ENCODE assay signal across 15 mouse cellular contexts in the genomic region with DNA sequence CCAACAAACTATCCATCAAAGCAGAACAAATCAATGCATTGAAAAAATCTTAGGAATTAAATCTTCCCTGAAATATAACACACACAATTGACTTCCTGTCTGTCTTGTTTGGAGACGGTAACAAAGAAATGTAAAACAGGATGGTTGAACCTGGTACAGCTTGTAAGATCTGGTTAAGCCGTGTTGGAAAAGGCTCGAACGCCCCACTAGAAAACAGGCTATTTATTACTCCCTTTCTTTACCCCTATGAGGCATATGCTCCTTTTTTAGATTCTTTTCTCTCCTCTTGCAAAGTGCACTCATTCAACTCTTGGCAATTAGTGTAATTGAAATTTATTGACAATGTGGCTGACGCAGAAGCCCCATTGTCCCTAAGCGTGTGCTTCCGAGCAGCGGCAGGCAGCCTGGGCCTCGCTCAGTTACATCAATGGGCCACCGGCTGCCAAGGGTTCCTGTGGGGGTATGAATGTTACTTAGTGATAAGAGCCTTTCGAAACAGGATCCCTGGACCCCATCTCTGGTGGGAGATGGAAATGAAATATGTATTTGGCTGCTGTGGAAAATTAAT.
A peak's percentile ranks its signal among the peaks of the same experiment; 100 is the strongest.
DNase-seq lines count a peak whose midpoint lies in the region; ATAC-seq and TF ChIP-seq lines count a peak whose summit lies in the region.
"Had no signal": no experiment of that assay in that cellular context is flagged by ENCODE, and none has a peak within 500 bp of the region (broad histone marks: within the 10 kb centered on the region; RNA-seq: fewer than 3 reads in every experiment).

No protein-coding gene starts in this region.

- ATAC-seq in neural tube, embryonic 11.5 days (ENCODE audit: insufficient read depth, low FRiP score, low TSS enrichment): peak; percentile 76; the same call in 1 of the 2 replicates
- ATAC-seq in forebrain, embryonic 15.5 days (replicated peaks): peak; percentile 66; the same call in 1 of the 2 replicates
- 0 out of 2 replicates have a peak, but pooled peaks have one; percentile 50 for ATAC-seq in midbrain, embryonic 15.5 days (replicated peaks)
- ATAC-seq: CD4-positive, CD25-positive, alpha-beta regulatory T cell, adult 4 months; intestine, postnatal 0 days; liver, embryonic 12.5 days had no signal

- no peak overlapping the region for H3K9ac ChIP-seq in neural tube, embryonic 11.5 days (ENCODE audit: low read length)
- no peak overlapping the region for H3K9ac ChIP-seq in forebrain, embryonic 15.5 days (replicated peaks)
- H3K9ac ChIP-seq in midbrain, embryonic 15.5 days: no peak overlapping the region
- H3K9ac ChIP-seq: embryonic facial prominence, embryonic 13.5 days; liver, embryonic 12.5 days; lung, embryonic 15.5 days had no signal

- no peaks in the 10 kb centered on the region for H3K36me3 ChIP-seq in neural tube, embryonic 11.5 days (ENCODE audit: control insufficient read depth, insufficient read depth, low read length)
- H3K36me3 ChIP-seq in forebrain, embryonic 15.5 days: no peaks in the 10 kb centered on the region
- no peaks in the 10 kb centered on the region for H3K36me3 ChIP-seq in midbrain, embryonic 15.5 days (replicated peaks)
- H3K36me3 ChIP-seq: embryonic facial prominence, embryonic 13.5 days; limb, embryonic 10.5 days; liver, embryonic 12.5 days; lung, embryonic 15.5 days had no signal

- H3K9me3 ChIP-seq in neural tube, embryonic 11.5 days (ENCODE audit: control insufficient read depth, low read length): no peaks in the 10 kb centered on the region
- H3K9me3 ChIP-seq in forebrain, embryonic 15.5 days: no peaks in the 10 kb centered on the region
- no peaks in the 10 kb centered on the region for H3K9me3 ChIP-seq in midbrain, embryonic 15.5 days
- H3K9me3 ChIP-seq: embryonic facial prominence, embryonic 13.5 days; limb, embryonic 10.5 days; liver, embryonic 12.5 days; lung, embryonic 15.5 days had no signal

- peak; percentile 59 for DNase-seq in neural tube, embryonic 11.5 days (ENCODE audit: low spot score)
- DNase-seq in neural tube, embryonic 10.5 days (ENCODE audit: extremely low spot score, low spot score): no peak
- DNase-seq in lung, postnatal 36 days: no peak
- no peak for DNase-seq in c-Kit-positive CD71-positive TER-119-positive erythroid progenitor cells, embryonic 14.5 days (ENCODE audit: low spot score)
- no peak for DNase-seq in left cerebral cortex, adult 2 months (ENCODE audit: extremely low spot score in 1 of 2, low spot score in 2 of 2)
- DNase-seq: heart, postnatal 36 days; kidney, postnatal 25 days had no signal

- no peaks in the 10 kb centered on the region for H3K27me3 ChIP-seq in neural tube, embryonic 11.5 days (ENCODE audit: control insufficient read depth, insufficient read depth, low read length)
- H3K27me3 ChIP-seq in forebrain, embryonic 15.5 days: no peaks in the 10 kb centered on the region; the same call in 1 of the 2 replicates
- H3K27me3 ChIP-seq in midbrain, embryonic 15.5 days (replicated peaks): no peaks in the 10 kb centered on the region; the same call in 1 of the 2 replicates
- H3K27me3 ChIP-seq: embryonic facial prominence, embryonic 13.5 days; liver, embryonic 12.5 days; lung, embryonic 15.5 days had no signal

- peaks cover 5% of the 10 kb centered on the region; the same call in 1 of the 2 replicates for H3K4me1 ChIP-seq in neural tube, embryonic 11.5 days (ENCODE audit: control insufficient read depth, insufficient read depth, low read length)
- peaks cover 13% of the 10 kb centered on the region for H3K4me1 ChIP-seq in forebrain, embryonic 15.5 days
- peaks cover 18% of the 10 kb centered on the region for H3K4me1 ChIP-seq in midbrain, embryonic 15.5 days
- H3K4me1 ChIP-seq: embryonic facial prominence, embryonic 13.5 days; limb, embryonic 10.5 days; liver, embryonic 12.5 days; lung, embryonic 15.5 days had no signal

- no peak overlapping the region for H3K27ac ChIP-seq in neural tube, embryonic 11.5 days (ENCODE audit: low read depth, low read length)
- H3K27ac ChIP-seq in forebrain, embryonic 15.5 days (replicated peaks): no peak overlapping the region
- no peak overlapping the region for H3K27ac ChIP-seq in midbrain, embryonic 15.5 days
- no peak overlapping the region for H3K27ac ChIP-seq in left cerebral cortex, adult 2 months
- H3K27ac ChIP-seq: embryonic facial prominence, embryonic 13.5 days; limb, embryonic 10.5 days; liver, embryonic 12.5 days; lung, embryonic 15.5 days had no signal

- no peak overlapping the region for H3K4me3 ChIP-seq in neural tube, embryonic 11.5 days (ENCODE audit: low read depth, low read length)
- no peak overlapping the region for H3K4me3 ChIP-seq in forebrain, embryonic 15.5 days
- H3K4me3 ChIP-seq in midbrain, embryonic 15.5 days: no peak overlapping the region
- no peak overlapping the region for H3K4me3 ChIP-seq in left cerebral cortex, adult 2 months
- H3K4me3 ChIP-seq: embryonic facial prominence, embryonic 13.5 days; limb, embryonic 10.5 days; liver, embryonic 12.5 days; lung, embryonic 15.5 days had no signal

- WGBS in neural tube, embryonic 11.5 days: 42% methylated on average over 11 of the region's 11 CpGs
- WGBS in forebrain, embryonic 15.5 days: 8% methylated on average over 11 of the region's 11 CpGs
- WGBS in midbrain, embryonic 15.5 days: 26% methylated on average over 11 of the region's 11 CpGs

- TF ChIP-seq CTCF in left cerebral cortex, adult 2 months (IDR thresholded peaks at IDR 0.05): no peak

- H3K4me2 ChIP-seq in neural tube, embryonic 11.5 days (ENCODE audit: low read depth): no peak overlapping the region
- H3K4me2 ChIP-seq in forebrain, embryonic 15.5 days (replicated peaks): no peak overlapping the region
- no peak overlapping the region for H3K4me2 ChIP-seq in midbrain, embryonic 15.5 days
- H3K4me2 ChIP-seq: embryonic facial prominence, embryonic 13.5 days; liver, embryonic 12.5 days; lung, embryonic 15.5 days had no signal

- intact Hi-C loops in left cerebral cortex, adult 2 months (cut with DNase I): no loop called here
